Mouse (Mus musculus) liver, embryonic 14.5 days (tissue): ENCODE measurements around the gene a. TPM values are rescaled to one million over a fixed set of nuclear protein-coding genes. Genes with fewer than 3 reads are reported as not detected.
A peak's percentile ranks its signal among the peaks of the same experiment; 100 is the strongest.
"Not testable (repeated sequence)": the region's sequence is repeated elsewhere in the genome, so short reads cannot be mapped to it uniquely, and the experiment has no call there.

Experiments
- ATAC-seq: fragments of 200-750 bp; cut with Nextera tagmentation; 2 replicates; pipeline ENCODE4 v1.8.0; 2017; ENCODE audit warnings: moderate number of reproducible peaks, mild to moderate bottlenecking, moderate library complexity; ENCODE audit not compliant: insufficient read depth
- DNase-seq, 3 experiments: peaks; one replicate each; pipeline ENCODE4 v3.0.0-alpha.2; 2012 to 2013; ENCODE audit warnings: low read depth in 3 of 3, low spot score in 3 of 3
- H3K27ac ChIP-seq: fragments of 300-500 bp; sonication (generic); 2 replicates; pipeline ENCODE4 v1.5.1; 2014; ENCODE audit warnings: moderate library complexity, mild to moderate bottlenecking, control low read depth, inconsistent platforms
- H3K27me3 ChIP-seq: fragments of 300-500 bp; sonication (generic); 2 replicates; pipeline ENCODE4 v1.6.1; 2014; ENCODE audit warnings: mild to moderate bottlenecking, low read length, moderate library complexity; ENCODE audit not compliant: control insufficient read depth, insufficient read depth
- H3K36me3 ChIP-seq: fragments of 300-500 bp; sonication (generic); replicated peaks from 2 replicates; pipeline ENCODE4 v1.6.1; 2014; ENCODE audit warnings: low read depth; ENCODE audit not compliant: control insufficient read depth, insufficient read depth
- H3K4me1 ChIP-seq, 2 experiments: fragments of 200-500 bp in 1 of 2; fragments of 300-500 bp in 1 of 2; sonication (generic) in 1 of 2; replicated peaks; 2 replicates each; pipeline ENCODE4 v1.6.1; 2012 to 2014; ENCODE audit warnings: antibody characterized with exemption in 1 of 2, inconsistent platforms in 1 of 2, low read length in 1 of 2; ENCODE audit not compliant: control insufficient read depth in 2 of 2, insufficient read depth in 2 of 2
- H3K4me2 ChIP-seq: fragments of 300-500 bp; sonication (generic); 2 replicates; pipeline ENCODE4 v1.6.1; 2014; ENCODE audit warnings: low read depth, mild to moderate bottlenecking, control low read depth, moderate library complexity
- H3K4me3 ChIP-seq, 2 experiments: fragments of 200-500 bp in 1 of 2; fragments of 300-500 bp in 1 of 2; sonication (generic) in 1 of 2; 2 replicates each; pipeline ENCODE4 v1.5.1; 2012 to 2014; ENCODE audit warnings: low read depth in 2 of 2, low read length in 2 of 2, mild to moderate bottlenecking in 2 of 2, control low read depth in 1 of 2, inconsistent platforms in 1 of 2, moderate library complexity in 1 of 2; ENCODE audit not compliant: insufficient read depth in 1 of 2
- H3K9ac ChIP-seq: fragments of 300-500 bp; sonication (generic); replicated peaks from 2 replicates; pipeline ENCODE4 v1.6.1; 2014; ENCODE audit warnings: mild to moderate bottlenecking, control low read depth, moderate library complexity
- H3K9me3 ChIP-seq: fragments of 300-500 bp; sonication (generic); 2 replicates; pipeline ENCODE4 v1.6.1; 2016; ENCODE audit warnings: low read length, mixed read lengths; ENCODE audit not compliant: control insufficient read depth
- CTCF ChIP-seq: IDR thresholded peaks from 2 replicates; pipeline ENCODE4 v1.5.1; 2016; ENCODE audit warnings: antibody characterized with exemption, low read depth, control low read depth
- EP300 ChIP-seq: IDR thresholded peaks from 2 replicates; pipeline ENCODE4 v1.6.1; 2016; ENCODE audit warnings: antibody characterized with exemption, low read depth
- WGBS: fragments of 180-500 bp; shearing (Covaris S2); extraction: QIAGEN DNeasy Blood & Tissue Kit; methylation state at CpG from one replicate; pipeline ENCODE4 v1.1.7; 2014; ENCODE audit not compliant: insufficient replicate concordance; 5-methylcytosine and 5-hydroxymethylcytosine counted together
- polyA plus RNA-seq, 2 experiments: library from polyadenylated mRNA; depleted of rRNA in 1 of 2; stranded (reverse) in 1 of 2; unstranded in 1 of 2; fragments of >200 nt; fragmentation: Nextera tagmentation in 1 of 2; extraction: Ambion mirVana in 1 of 2; gene quantifications; 2 replicates each; pipeline versions ENCODE4 v1.2.1 to v1.2.3; 2012 to 2014

The a gene
- polyA plus RNA-seq, 2 experiments, result 0.25 to 0.36 TPM

DNA sequence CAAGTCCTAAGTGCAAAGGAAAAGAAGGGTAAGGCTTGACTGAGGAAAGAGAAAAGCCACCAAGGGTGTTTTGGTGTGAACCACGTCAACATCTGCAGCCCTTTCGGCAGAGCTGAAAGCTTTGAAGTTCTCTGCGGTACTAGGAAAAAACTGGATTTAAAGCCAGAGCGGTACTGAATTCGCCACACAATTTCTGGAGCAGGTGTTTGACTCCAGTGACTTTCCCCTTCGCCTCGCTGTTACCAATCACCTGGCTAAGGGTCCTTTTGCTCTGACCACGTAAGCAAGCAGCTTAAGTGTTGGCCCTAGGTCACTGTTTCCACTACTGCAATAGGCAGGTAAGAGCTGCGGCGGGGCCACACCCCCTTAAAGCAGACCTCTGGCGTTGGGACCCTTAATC lies 214.3 kb downstream of the a start:
- Histone ChIP-seq H3K9ac (no peak overlapping the region), H3K4me1 (no peaks in the 10 kb centered on the region), H3K36me3 (no peaks in the 10 kb centered on the region), H3K4me2 (no peak overlapping the region), H3K27me3 (no peaks in the 10 kb centered on the region), H3K9me3 (no peaks in the 10 kb centered on the region), H3K4me3 (no peak overlapping the region), H3K27ac (no peak overlapping the region)
- ATAC-seq, result no peak
- DNase-seq, result no peak
- no peak for TF ChIP-seq CTCF
- no peak for TF ChIP-seq EP300
- 82% methylated on average over 11 of the region's 11 CpGs for WGBS

DNA sequence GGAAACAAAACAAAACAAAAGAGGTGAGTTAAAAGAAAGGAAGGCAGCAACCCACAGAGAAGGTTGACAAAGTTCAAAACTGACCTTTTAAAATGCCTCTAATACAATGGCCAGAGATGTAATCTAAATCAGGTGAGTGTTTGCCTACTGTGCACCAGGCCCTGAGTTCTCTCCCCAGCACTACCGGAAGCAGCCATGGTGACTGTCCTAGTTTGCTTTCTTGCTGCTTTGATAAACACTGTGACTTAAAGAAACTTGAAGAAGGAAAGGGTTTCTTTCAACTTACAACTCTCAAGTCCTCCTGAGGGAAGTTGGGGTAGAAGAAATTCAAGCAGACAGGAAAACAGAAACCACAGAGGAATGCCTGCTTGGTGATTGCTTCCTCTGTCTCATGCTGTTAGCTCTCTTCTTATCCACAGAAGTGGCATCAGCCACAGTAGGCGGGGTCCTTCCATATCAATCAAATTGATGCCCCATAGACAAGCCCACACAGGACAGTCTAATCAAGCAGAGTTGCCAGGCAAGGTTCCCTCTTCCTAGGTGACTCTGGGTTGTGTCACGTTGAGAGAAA lies 220.0 kb downstream of the a start:
- Histone ChIP-seq H3K4me3 (no peak overlapping the region), H3K9me3 (no peaks in the 10 kb centered on the region), H3K4me2 (no peak overlapping the region), H3K27ac (no peak overlapping the region), H3K27me3 (no peaks in the 10 kb centered on the region; the same call in 1 of the 2 replicates), H3K4me1 (no peaks in the 10 kb centered on the region), H3K9ac (no peak overlapping the region), H3K36me3 (no peaks in the 10 kb centered on the region)
- ATAC-seq (no peak), DNase-seq (peak in 2 of 3 experiments; percentile 20 to 27)
- TF ChIP-seq CTCF (no peak), EP300 (no peak)
- 10% methylated on average over 3 of the region's 3 CpGs for WGBS

DNA sequence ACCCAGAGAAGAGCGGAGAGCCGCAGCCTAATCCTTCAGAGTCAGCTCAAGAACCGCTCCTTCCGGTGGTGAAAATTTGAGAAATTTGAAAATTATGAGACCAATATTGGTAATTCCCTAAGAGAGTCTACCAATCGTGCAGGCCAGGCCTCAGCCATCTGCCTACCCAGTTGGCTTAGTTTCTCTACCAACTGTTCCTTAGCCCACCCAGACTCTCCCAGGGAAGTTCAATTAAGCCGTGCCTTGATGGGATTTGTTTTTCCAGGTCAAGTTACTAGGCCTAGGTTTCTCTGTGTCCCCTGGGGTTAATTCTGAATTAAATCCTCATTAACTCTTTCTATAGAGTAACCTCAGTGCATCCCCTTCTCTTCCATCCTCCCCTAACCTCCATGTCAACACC lies 221.8 kb downstream of the a start:
- TF ChIP-seq EP300 (no peak), CTCF (no peak)
- Histone ChIP-seq H3K27me3 (no peaks in the 10 kb centered on the region; the same call in 1 of the 2 replicates), H3K27ac (no peak overlapping the region), H3K9me3 (no peaks in the 10 kb centered on the region), H3K4me1 (no peaks in the 10 kb centered on the region), H3K4me3 (no peak overlapping the region), H3K4me2 (no peak overlapping the region), H3K9ac (no peak overlapping the region), H3K36me3 (no peaks in the 10 kb centered on the region)
- ATAC-seq, result no peak
- no peak for DNase-seq
- 78% methylated on average over 6 of the region's 6 CpGs for WGBS

DNA sequence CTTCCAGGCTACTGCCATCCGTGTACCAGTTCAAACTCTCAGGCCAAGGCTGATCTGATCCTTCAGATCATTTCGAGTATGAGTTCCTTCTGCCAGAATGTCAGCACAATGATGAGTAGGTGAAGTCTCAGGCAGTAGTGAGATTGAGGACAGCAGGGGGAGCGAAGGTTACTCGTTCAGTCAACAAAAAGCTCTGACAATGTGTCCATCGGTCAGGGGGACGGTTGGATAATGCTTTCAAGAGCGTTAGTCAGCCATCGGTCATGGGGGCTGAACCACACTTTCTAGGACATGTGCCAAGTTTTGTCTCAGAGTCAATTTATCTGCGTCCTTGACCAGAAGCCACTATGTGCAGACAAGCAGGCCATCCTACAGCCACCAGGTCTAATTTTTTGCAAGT lies 225.5 kb downstream of the a start:
- not testable (repeated sequence) for DNase-seq, H3K4me3 ChIP-seq

DNA sequence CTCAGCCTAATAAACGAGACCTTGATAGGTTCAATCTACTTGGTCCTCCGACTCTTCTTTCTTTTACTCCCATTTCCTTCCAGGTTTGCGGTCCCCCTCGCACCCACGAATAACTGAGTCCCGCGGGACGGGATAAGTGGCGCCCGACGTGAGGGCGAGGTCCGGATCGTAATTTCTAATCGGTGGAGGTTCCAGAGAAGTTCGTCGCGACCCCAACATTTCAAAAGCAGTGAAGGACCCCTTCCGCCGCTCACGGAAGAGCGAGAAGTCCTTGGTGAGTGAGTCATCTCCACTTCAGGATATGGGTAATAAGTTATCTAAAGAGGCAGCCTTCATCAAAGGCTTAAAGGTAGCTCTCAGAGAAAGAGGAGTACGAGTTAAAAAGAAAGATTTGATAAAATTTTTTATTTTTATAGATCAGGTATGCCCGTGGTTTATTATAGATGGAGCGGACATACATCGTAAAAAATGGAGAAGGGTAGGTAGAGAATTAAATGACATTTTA lies 227.1 kb downstream of the a start, which contains the start of gene Gm14226:
Gene Gm14226, plus strand, starts transcription at position 16 of the 505 bp plus-strand sequence.
- not testable (repeated sequence) for H3K27ac ChIP-seq

More for the DNA sequence above, 225.5 kb downstream of the a start:
- not testable (repeated sequence) for H3K36me3 ChIP-seq, H3K4me1 ChIP-seq, H3K27ac ChIP-seq, H3K9me3 ChIP-seq, H3K4me2 ChIP-seq, H3K9ac ChIP-seq, ATAC-seq
- H3K27me3 ChIP-seq, result peaks cover 10% of the 10 kb centered on the region
- 31% methylated on average over 6 of the region's 9 CpGs for WGBS

More for the DNA sequence above, 227.1 kb downstream of the a start, which contains the start of gene Gm14226:
- H3K4me1 ChIP-seq, ATAC-seq, DNase-seq, H3K9me3 ChIP-seq, H3K36me3 ChIP-seq: not testable (repeated sequence)
- H3K4me2 ChIP-seq, result peak within 1 kb of the TSS; percentile 95
- peaks cover 10% of the 10 kb centered on the region for H3K27me3 ChIP-seq
- H3K9ac ChIP-seq, result peak within 1 kb of the TSS; percentile 53
- WGBS, result under 1% methylated on average over 23 of the region's 26 CpGs
- peak within 1 kb of the TSS; percentile 59 to 65 for H3K4me3 ChIP-seq
